Mouse (Mus musculus) embryonic fibroblast, embryonic 13.5 days (primary cell): ENCODE results near the gene Insig1.

Experiments
- CTCF ChIP-seq: IDR thresholded peaks from 2 replicates; pipeline ENCODE4 v1.5.1; 2011; ENCODE audit warnings: mild to moderate bottlenecking, control low read depth, low read length, moderate library complexity, borderline replicate concordance; ENCODE audit not compliant: insufficient read depth
- POLR2A ChIP-seq: IDR thresholded peaks from 2 replicates; pipeline ENCODE4 v1.6.1; 2011; ENCODE audit warnings: low read depth, mild to moderate bottlenecking, control low read depth, low read length, moderate library complexity

GRCm38 (mm10) chr5:28066311-28066710, 4.9 kb upstream of the Insig1 start:
- TF ChIP-seq CTCF (no peak), POLR2A (no peak)
